Mouse (Mus musculus) cerebellum, adult 11 months (tissue): ENCODE data around the gene Pappa.

Experiments used
- DNase-seq: peaks from one replicate; pipeline ENCODE4 v3.0.0; 2022

Gene Pappa

GRCm38 (mm10) chr4:65174505-65174904 is 50.5 kb downstream of the Pappa start:
- no peak for DNase-seq

GRCm38 (mm10) chr4:65178146-65178545 is 54.2 kb downstream of the Pappa start:
- DNase-seq, result no peak

- no peak for DNase-seq
Measured at GRCm38 (mm10) chr4:65187236-65187635, 63.3 kb downstream of the Pappa start.

GRCm38 (mm10) chr4:65187716-65188115 is 63.7 kb downstream of the Pappa start:
- no peak for DNase-seq

- DNase-seq, result no peak
Measured at GRCm38 (mm10) chr4:65188921-65189485, 65.0 kb downstream of the Pappa start.

GRCm38 (mm10) chr4:65192810-65193209 is 68.8 kb downstream of the Pappa start:
- DNase-seq, result no peak

- no peak for DNase-seq
Measured at GRCm38 (mm10) chr4:65195971-65196370, 72.0 kb downstream of the Pappa start.

GRCm38 (mm10) chr4:65203666-65204065 is 79.7 kb downstream of the Pappa start:
- DNase-seq, result no peak

- DNase-seq, result no peak
Measured at GRCm38 (mm10) chr4:65205446-65205845, 81.5 kb downstream of the Pappa start.

GRCm38 (mm10) chr4:65209369-65210015 is 85.5 kb downstream of the Pappa start:
- DNase-seq, result no peak

- no peak for DNase-seq
Measured at GRCm38 (mm10) chr4:65216682-65217081, 92.7 kb downstream of the Pappa start.

- DNase-seq, result no peak
Measured at GRCm38 (mm10) chr4:65217651-65218364, 93.8 kb downstream of the Pappa start.

- DNase-seq, result no peak
Measured at GRCm38 (mm10) chr4:65223901-65224300, 99.9 kb downstream of the Pappa start.

GRCm38 (mm10) chr4:65238540-65238998 is 114.6 kb downstream of the Pappa start:
- DNase-seq, result no peak

- DNase-seq, result no peak
Measured at GRCm38 (mm10) chr4:65242434-65242931, 118.5 kb downstream of the Pappa start.

- no peak for DNase-seq
Measured at GRCm38 (mm10) chr4:65243245-65243644, 119.3 kb downstream of the Pappa start.

- no peak for DNase-seq
Measured at GRCm38 (mm10) chr4:65245015-65245414, 121.0 kb downstream of the Pappa start.

GRCm38 (mm10) chr4:65245440-65245839 is 121.5 kb downstream of the Pappa start:
- no peak for DNase-seq

- DNase-seq, result no peak
Measured at GRCm38 (mm10) chr4:65252193-65252592, 128.2 kb downstream of the Pappa start.

GRCm38 (mm10) chr4:65254073-65254472 is 130.1 kb downstream of the Pappa start:
- no peak for DNase-seq

GRCm38 (mm10) chr4:65267066-65267465 is 143.1 kb downstream of the Pappa start:
- no peak for DNase-seq

- no peak for DNase-seq
Measured at GRCm38 (mm10) chr4:65269996-65270395, 146.0 kb downstream of the Pappa start.

- DNase-seq, result no peak
Measured at GRCm38 (mm10) chr4:65272295-65272694, 148.3 kb downstream of the Pappa start.

GRCm38 (mm10) chr4:65273299-65273851 is 149.4 kb downstream of the Pappa start:
- DNase-seq, result no peak
